ENCODE assay signal across 8 mouse cellular contexts in genomic region chr10:111672454-111673316, GRCm38 (mm10).
A peak's percentile ranks its signal among the peaks of the same experiment; 100 is the strongest.
DNase-seq lines count a peak whose midpoint lies in the region; ATAC-seq lines count a peak whose summit lies in the region.

No protein-coding gene starts in this region.

- 25% methylated on average over 12 of the region's 12 CpGs for WGBS in kidney, embryonic 14.5 days

- no peak overlapping the region; the same call in 1 of the 2 replicates for H3K4me2 ChIP-seq in kidney, embryonic 14.5 days (replicated peaks; ENCODE audit: low read depth, low read length)

- peak overlapping the region; percentile 65 for H3K27ac ChIP-seq in kidney, embryonic 14.5 days (ENCODE audit: low read depth, low read length)

- no peak overlapping the region for H3K4me3 ChIP-seq in kidney, embryonic 14.5 days (ENCODE audit: low read length)

- H3K36me3 ChIP-seq in kidney, embryonic 14.5 days (ENCODE audit: control insufficient read depth, insufficient read depth, low read length) = no peaks in the 10 kb centered on the region

- no peaks in the 10 kb centered on the region for H3K9me3 ChIP-seq in kidney, embryonic 14.5 days (ENCODE audit: control insufficient read depth, low read length)

- no peaks in the 10 kb centered on the region for H3K27me3 ChIP-seq in kidney, embryonic 14.5 days (ENCODE audit: control insufficient read depth, insufficient read depth, low read length)

- ATAC-seq in kidney, embryonic 14.5 days (ENCODE audit: low FRiP score, low TSS enrichment) = peak; percentile 86

- peaks cover 41% of the 10 kb centered on the region for H3K4me1 ChIP-seq in kidney, embryonic 14.5 days (ENCODE audit: control insufficient read depth, insufficient read depth, low read length)

- peak; percentile 45 for DNase-seq in adrenal gland, adult 2 months
- no peak for DNase-seq in adrenal gland, postnatal 25 days
- DNase-seq in adipocyte (ENCODE audit: low spot score) = peak; percentile 56
- DNase-seq in lung, postnatal 14 days = peak; percentile 76
- no peak for DNase-seq in Muller cell, postnatal 12 days (ENCODE audit: inconsistent ontology term)
- DNase-seq in thymus, postnatal 14 days = no peak
- no peak for DNase-seq in frontal cortex, adult 2 months (ENCODE audit: extremely low spot score in 1 of 2, low spot score in 1 of 2)

- no peak overlapping the region for H3K9ac ChIP-seq in kidney, embryonic 14.5 days (ENCODE audit: low read depth, low read length)

Comparison
In these comparisons a context has a peak if more than half of its experiments do, and no peak if none do; other contexts are left out.
1. DNase-seq: peak in adrenal gland, adult 2 months (single experiment), adipocyte (single experiment) and lung, postnatal 14 days (single experiment); none in adrenal gland, postnatal 25 days (single experiment), Muller cell, postnatal 12 days (single experiment), thymus, postnatal 14 days (single experiment) and frontal cortex, adult 2 months (0 of 2).